Mouse (Mus musculus) heart, postnatal 4 days (tissue): ENCODE measurements around the gene Crebl2. TPM values are rescaled to one million over a fixed set of nuclear protein-coding genes. Genes with fewer than 3 reads are reported as not detected.

ENCODE experiments used
- total RNA-seq, 2 experiments: library from RNA; stranded (reverse); gene quantifications; 2 replicates each; pipeline ENCODE4 v1.2.3; 2021

The Crebl2 gene
- total RNA-seq, 2 experiments from 2014 or later: 2.4 to 2.8 TPM

Other genes starting within 250 kb of the Crebl2 start
- gene Mansc1, start 197.7 kb upstream of the Crebl2 start, total RNA-seq: 1 to 10 TPM; 8.4 to 9.7 TPM
- 10 to 100 TPM; 10.8 to 11.0 TPM for gene Borcs5, start 190.6 kb upstream of the Crebl2 start, total RNA-seq
- gene Dusp16, start 37.5 kb upstream of the Crebl2 start, total RNA-seq: 10 to 100 TPM; 32.4 to 34.9 TPM
- gene Gpr19, start 68.4 kb downstream of the Crebl2 start, total RNA-seq: 1 to 10 TPM; 6.3 to 6.6 TPM
- gene Cdkn1b, start 90.2 kb downstream of the Crebl2 start, total RNA-seq: 10 to 100 TPM; 46.1 to 47.7 TPM
- 10 to 100 TPM; 29.5 to 36.8 TPM for gene Apold1, start 151.6 kb downstream of the Crebl2 start, total RNA-seq
- gene Ddx47, start 181.5 kb downstream of the Crebl2 start, total RNA-seq: 10 to 100 TPM; 42.2 to 44.1 TPM
- gene Gprc5a, start 235.5 kb downstream of the Crebl2 start, total RNA-seq: 1 to 10 TPM; 3.7 to 4.0 TPM